Mouse (Mus musculus): ENCODE results near the gene Pbx2. TPM values are rescaled to one million over a fixed set of nuclear protein-coding genes. Genes with fewer than 3 reads are reported as not detected.

The Pbx2 gene
- polyA plus RNA-seq, 1 experiment from 2014 or later: 7.5 TPM

DNA sequence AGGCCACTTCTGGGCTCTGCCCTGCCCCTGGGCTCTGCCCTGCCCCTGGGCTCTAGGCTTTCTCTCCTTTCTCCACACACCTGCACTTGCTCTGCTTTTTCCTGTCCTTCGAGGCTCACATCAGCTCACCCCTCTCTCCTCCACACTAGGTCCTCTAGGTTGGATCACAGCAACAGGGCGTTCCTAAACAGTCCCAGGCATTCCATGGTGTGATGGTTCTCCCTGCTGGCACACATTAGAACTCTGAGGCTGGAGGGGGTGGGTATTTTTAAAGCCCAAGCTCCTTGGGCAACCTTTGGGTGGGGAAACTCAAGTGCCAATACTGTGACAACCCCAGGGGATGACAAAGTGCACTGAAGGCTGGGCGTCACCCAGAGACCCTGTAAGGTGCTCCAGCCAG, 46.4 kb downstream of the Pbx2 start:
- Histone ChIP-seq H3K4me1 (peaks cover 13% of the 10 kb centered on the region), H3K36me3 (no peaks in the 10 kb centered on the region), H3K27ac (replicated peaks) (no peak overlapping the region), H3K4me3 (no peak overlapping the region), H3K4me2 (replicated peaks) (no peak overlapping the region), H3K27me3 (peaks cover 3% of the 10 kb centered on the region; the same call in 1 of the 2 replicates), H3K9me3 (no peaks in the 10 kb centered on the region), H3K9ac (replicated peaks) (no peak overlapping the region)
- 70% methylated on average over 3 of the region's 3 CpGs for WGBS
- ATAC-seq (replicated peaks): no peak

- 77% methylated on average over 7 of the region's 7 CpGs for WGBS
- Histone ChIP-seq H3K27me3 (peaks cover 2% of the 10 kb centered on the region; the same call in 1 of the 2 replicates), H3K4me1 (peaks cover 17% of the 10 kb centered on the region), H3K9me3 (no peaks in the 10 kb centered on the region), H3K4me3 (no peak overlapping the region), H3K27ac (replicated peaks) (peak overlapping the region; percentile 20; the same call in 1 of the 2 replicates), H3K36me3 (no peaks in the 10 kb centered on the region), H3K4me2 (replicated peaks) (no peak overlapping the region), H3K9ac (replicated peaks) (no peak overlapping the region)
- no peak for ATAC-seq (replicated peaks)
Measured at GRCm38 (mm10) chr17:34639461-34640255, 48.6 kb downstream of the Pbx2 start.

DNA sequence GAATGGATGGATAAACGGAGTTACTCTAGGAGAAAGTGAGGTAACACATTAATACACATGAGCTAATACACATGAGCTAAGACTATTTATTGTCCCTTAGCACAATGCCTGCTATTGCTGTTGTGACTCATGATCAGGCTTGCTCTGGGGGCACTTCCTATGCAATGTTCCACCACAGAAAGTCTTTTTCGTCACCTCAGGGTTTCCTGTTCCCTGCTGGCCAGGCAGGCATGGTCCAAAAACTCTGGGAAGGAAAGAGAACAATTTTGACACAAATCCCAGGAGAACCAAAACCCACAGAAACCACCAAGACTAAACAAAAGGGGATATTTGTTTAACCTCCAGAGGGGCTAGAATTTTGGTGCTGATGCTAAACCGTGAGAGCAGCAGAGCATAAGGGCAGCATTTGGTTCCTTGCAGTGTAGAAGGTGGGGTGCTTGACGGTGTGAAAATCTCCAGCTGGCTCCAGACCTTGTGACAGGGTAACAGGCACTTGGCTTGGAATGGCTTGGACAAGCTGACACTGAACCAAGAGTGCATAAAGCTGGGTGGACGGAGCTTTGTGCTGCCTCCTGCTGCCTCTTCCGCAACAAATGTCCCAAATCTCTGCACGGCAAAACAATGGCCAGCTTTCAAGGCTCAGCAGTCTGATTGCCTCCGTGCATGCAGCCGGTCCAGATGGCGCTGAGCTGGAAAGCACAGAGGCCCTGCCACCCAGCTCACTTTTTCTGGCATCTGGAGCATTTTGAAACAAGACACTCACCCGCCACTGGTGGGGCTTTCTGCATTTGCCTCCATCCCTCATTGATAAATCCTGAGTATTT, 49.9 kb downstream of the Pbx2 start:
- no peak overlapping the region; the same call in 1 of the 2 replicates for H3K4me2 ChIP-seq (replicated peaks)
- 8% methylated on average over 11 of the region's 11 CpGs for WGBS
- H3K4me1 ChIP-seq: peaks cover 28% of the 10 kb centered on the region
- H3K36me3 ChIP-seq: no peaks in the 10 kb centered on the region
- no peak overlapping the region for H3K4me3 ChIP-seq
- peak; percentile 27; the same call in 1 of the 2 replicates for ATAC-seq (replicated peaks)
- no peaks in the 10 kb centered on the region for H3K9me3 ChIP-seq
- peak overlapping the region; percentile 88 for H3K27ac ChIP-seq (replicated peaks)
- no peaks in the 10 kb centered on the region for H3K27me3 ChIP-seq
- peak overlapping the region; percentile 21; the same call in 1 of the 2 replicates for H3K9ac ChIP-seq (replicated peaks)

GRCm38 (mm10) chr17:34641945-34642344, 50.9 kb downstream of the Pbx2 start:
- Histone ChIP-seq H3K36me3 (no peaks in the 10 kb centered on the region), H3K9ac (replicated peaks) (no peak overlapping the region), H3K4me3 (no peak overlapping the region), H3K27me3 (no peaks in the 10 kb centered on the region), H3K4me2 (replicated peaks) (no peak overlapping the region), H3K27ac (replicated peaks) (peak overlapping the region; percentile 88; the same call in 1 of the 2 replicates), H3K9me3 (no peaks in the 10 kb centered on the region), H3K4me1 (peaks cover 36% of the 10 kb centered on the region)
- 93% methylated on average over 3 of the region's 3 CpGs for WGBS
- no peak for ATAC-seq (replicated peaks)

DNA sequence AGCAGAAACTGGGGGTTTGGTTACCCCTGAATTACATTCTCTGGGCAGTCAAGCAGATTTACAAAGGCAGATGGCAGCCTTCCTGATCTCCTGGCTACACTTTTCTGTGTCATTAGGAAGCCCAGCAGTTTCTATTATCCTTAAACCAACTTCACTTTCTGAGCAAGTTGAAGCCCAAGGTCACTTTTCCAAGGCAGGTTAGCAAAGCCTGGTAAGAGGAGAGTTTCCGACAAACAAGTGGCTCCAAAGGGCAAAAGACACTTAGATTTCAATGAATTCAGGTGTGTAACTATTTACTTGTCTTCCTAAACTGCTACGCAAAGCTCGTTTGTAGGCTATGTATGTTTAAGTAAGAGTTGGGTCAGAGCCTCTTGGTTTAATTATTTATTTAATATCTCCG, 52.3 kb downstream of the Pbx2 start:
- H3K4me2 ChIP-seq (replicated peaks): no peak overlapping the region
- no peak overlapping the region for H3K9ac ChIP-seq (replicated peaks)
- H3K36me3 ChIP-seq: no peaks in the 10 kb centered on the region
- H3K4me3 ChIP-seq: no peak overlapping the region
- no peaks in the 10 kb centered on the region for H3K27me3 ChIP-seq
- 88% methylated on average over 4 of the region's 4 CpGs for WGBS
- no peak for ATAC-seq (replicated peaks)
- no peak overlapping the region for H3K27ac ChIP-seq (replicated peaks)
- no peaks in the 10 kb centered on the region for H3K9me3 ChIP-seq
- peaks cover 46% of the 10 kb centered on the region for H3K4me1 ChIP-seq

DNA sequence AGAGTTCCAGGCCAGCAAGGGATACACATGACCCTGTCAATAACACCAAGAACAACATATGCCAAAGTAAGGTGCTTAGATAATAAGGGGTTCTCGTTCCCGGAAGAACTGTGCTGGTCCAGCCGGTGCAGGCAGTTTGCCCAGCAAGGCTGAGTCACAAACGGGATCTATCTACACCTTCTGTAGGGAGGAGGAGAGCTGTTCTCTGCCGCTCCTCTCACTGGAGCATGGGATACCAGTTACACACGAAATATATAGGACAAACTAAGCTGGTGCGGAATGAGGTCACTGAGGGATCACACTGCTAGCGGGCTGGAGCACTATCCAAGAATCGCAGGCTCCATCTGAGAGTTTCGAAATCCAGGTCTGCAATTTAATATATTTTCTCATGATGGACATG, 52.9 kb downstream of the Pbx2 start:
- Histone ChIP-seq H3K4me3 (no peak overlapping the region), H3K9ac (replicated peaks) (no peak overlapping the region), H3K36me3 (peaks cover 2% of the 10 kb centered on the region; the same call in 1 of the 2 replicates), H3K9me3 (no peaks in the 10 kb centered on the region), H3K4me2 (replicated peaks) (no peak overlapping the region), H3K4me1 (peaks cover 49% of the 10 kb centered on the region), H3K27me3 (no peaks in the 10 kb centered on the region), H3K27ac (replicated peaks) (peak overlapping the region; percentile 62)
- WGBS: 86% methylated on average over 10 of the region's 10 CpGs
- ATAC-seq (replicated peaks): no peak

DNA sequence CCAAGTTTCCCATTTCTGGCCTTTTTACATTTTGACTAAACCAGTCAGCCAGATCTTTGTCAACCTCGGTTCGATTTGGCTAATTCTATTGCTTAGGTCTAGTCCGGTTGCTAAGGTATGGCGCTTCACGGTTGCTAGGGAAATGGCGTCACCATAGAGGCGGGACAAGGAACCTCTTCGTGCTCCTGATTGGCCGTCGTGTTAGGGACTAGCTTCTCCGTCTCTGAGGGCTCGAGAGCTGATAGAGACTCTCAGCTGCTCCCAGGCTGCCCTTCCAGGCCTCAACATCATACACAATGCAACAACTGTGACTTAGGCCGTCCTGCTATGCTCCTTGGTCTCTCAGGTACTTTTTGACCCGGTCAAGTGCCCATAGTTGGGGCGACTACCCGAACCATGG, 53.5 kb downstream of the Pbx2 start, which contains the start of gene Fkbpl:
Gene Fkbpl (plus strand): TSS at position 157 of the 400 bp plus-strand sequence.
- no peaks in the 10 kb centered on the region for H3K27me3 ChIP-seq
- H3K4me3 ChIP-seq: peak within 1 kb of the TSS; percentile 97
- H3K4me2 ChIP-seq (replicated peaks): peak within 1 kb of the TSS; percentile 67
- H3K27ac ChIP-seq (replicated peaks): peak within 1 kb of the TSS; percentile 73
- WGBS: under 1% methylated on average over 16 of the region's 16 CpGs
- peaks cover 49% of the 10 kb centered on the region for H3K4me1 ChIP-seq
- H3K9me3 ChIP-seq: no peaks in the 10 kb centered on the region
- H3K9ac ChIP-seq (replicated peaks): peak within 1 kb of the TSS; percentile 61
- H3K36me3 ChIP-seq: peaks cover 8% of the 10 kb centered on the region
- ATAC-seq (replicated peaks): peak; percentile 77

GRCm38 (mm10) chr17:34645256-34645829, 54.3 kb downstream of the Pbx2 start:
- Histone ChIP-seq H3K9ac (replicated peaks) (peak overlapping the region; percentile 61), H3K4me2 (replicated peaks) (peak overlapping the region; percentile 67), H3K4me1 (peaks cover 49% of the 10 kb centered on the region), H3K27me3 (no peaks in the 10 kb centered on the region), H3K36me3 (peaks cover 16% of the 10 kb centered on the region), H3K4me3 (peak overlapping the region; percentile 97), H3K9me3 (no peaks in the 10 kb centered on the region), H3K27ac (replicated peaks) (peak overlapping the region; percentile 73; the same call in 1 of the 2 replicates)
- ATAC-seq (replicated peaks): no peak
- 45% methylated on average over 10 of the region's 10 CpGs for WGBS

GRCm38 (mm10) chr17:34645831-34646511, 54.9 kb downstream of the Pbx2 start:
- Histone ChIP-seq H3K27me3 (no peaks in the 10 kb centered on the region), H3K9ac (replicated peaks) (no peak overlapping the region), H3K27ac (replicated peaks) (no peak overlapping the region), H3K4me3 (peak overlapping the region; percentile 97), H3K36me3 (peaks cover 22% of the 10 kb centered on the region), H3K9me3 (no peaks in the 10 kb centered on the region), H3K4me2 (replicated peaks) (peak overlapping the region; percentile 67), H3K4me1 (peaks cover 43% of the 10 kb centered on the region)
- no peak for ATAC-seq (replicated peaks)
- 88% methylated on average over 30 of the region's 30 CpGs for WGBS

Measured in forebrain, embryonic 15.5 days (tissue).